Mouse (Mus musculus) liver, embryonic 12.5 days (tissue): Measurements from ENCODE around the gene Crkl. TPM values are rescaled to one million over a fixed set of nuclear protein-coding genes. Genes with fewer than 3 reads are reported as not detected.
A peak's percentile ranks its signal among the peaks of the same experiment; 100 is the strongest.
"Not testable (repeated sequence)": the region's sequence is repeated elsewhere in the genome, so short reads cannot be mapped to it uniquely, and the experiment has no call there.

ENCODE experiments used
- ATAC-seq: fragments of 200-750 bp; cut with Nextera tagmentation; 2 replicates; pipeline ENCODE4 v1.8.0; 2017; ENCODE audit warnings: moderate number of reproducible peaks, mild to moderate bottlenecking, moderate library complexity
- H3K27ac ChIP-seq: fragments of 300-500 bp; sonication (generic); 2 replicates; pipeline ENCODE4 v1.5.1; 2016; ENCODE audit warnings: mild to moderate bottlenecking
- H3K27me3 ChIP-seq: fragments of 300-500 bp; sonication (generic); replicated peaks from 2 replicates; pipeline ENCODE4 v1.6.1; 2016; ENCODE audit warnings: mild to moderate bottlenecking, moderate library complexity
- H3K36me3 ChIP-seq: fragments of 300-500 bp; sonication (generic); 2 replicates; pipeline ENCODE4 v1.6.1; 2016; ENCODE audit warnings: mild to moderate bottlenecking, moderate library complexity
- H3K4me1 ChIP-seq: fragments of 300-500 bp; sonication (generic); 2 replicates; pipeline ENCODE4 v1.6.1; 2016
- H3K4me2 ChIP-seq: fragments of 300-500 bp; sonication (generic); 2 replicates; pipeline ENCODE4 v1.6.1; 2016; ENCODE audit warnings: mild to moderate bottlenecking, moderate library complexity
- H3K4me3 ChIP-seq: fragments of 300-500 bp; sonication (generic); 2 replicates; pipeline ENCODE4 v1.5.1; 2016; ENCODE audit warnings: mild to moderate bottlenecking, moderate library complexity
- H3K9ac ChIP-seq: fragments of 300-500 bp; sonication (generic); 2 replicates; pipeline ENCODE4 v1.6.1; 2016; ENCODE audit warnings: mild to moderate bottlenecking, moderate library complexity
- H3K9me3 ChIP-seq: fragments of 300-500 bp; sonication (generic); replicated peaks from 2 replicates; pipeline ENCODE4 v1.6.1; 2016; ENCODE audit warnings: mild to moderate bottlenecking, moderate library complexity
- WGBS: fragments of 180-500 bp; shearing (Covaris S2); methylation state at CpG from one replicate; pipeline ENCODE4 v1.1.7; 2016; ENCODE audit not compliant: insufficient replicate concordance; 5-methylcytosine and 5-hydroxymethylcytosine counted together
- polyA plus RNA-seq: library from polyadenylated mRNA; unstranded; fragments of >200 nt; fragmentation: Nextera tagmentation; extraction: Ambion mirVana; gene quantifications from 2 replicates; pipeline ENCODE4 v1.2.1, GENCODE M21; 2016

Crkl gene
- polyA plus RNA-seq, 1 experiment from 2014 or later = 41.6 TPM

GRCm38 (mm10) chr16:17488478-17489468 is 37.0 kb downstream of the Crkl start:
- peak overlapping the region; percentile 87 for H3K4me2 ChIP-seq
- peak overlapping the region; percentile 65; the same call in 1 of the 2 replicates for H3K9ac ChIP-seq
- H3K4me3 ChIP-seq = peak overlapping the region; percentile 57
- H3K4me1 ChIP-seq = peaks cover 28% of the 10 kb centered on the region
- peaks cover 29% of the 10 kb centered on the region for H3K27me3 ChIP-seq
- WGBS = 44% methylated on average over 14 of the region's 14 CpGs
- H3K36me3 ChIP-seq = peaks cover 41% of the 10 kb centered on the region
- no peaks in the 10 kb centered on the region for H3K9me3 ChIP-seq
- no peak for ATAC-seq
- H3K27ac ChIP-seq = no peak overlapping the region

- 2% methylated on average over 46 of the region's 47 CpGs for WGBS
- Histone ChIP-seq H3K36me3 (peaks cover 32% of the 10 kb centered on the region), H3K27ac (no peak within 1 kb of the TSS)
These were observed 37.8 kb downstream of the Crkl start, which contains the start of gene Aifm3 for GRCm38 (mm10) chr16:17489469-17490111. TSS of gene Aifm3 (plus strand) at chr16:17489611.

GRCm38 (mm10) chr16:17491154-17491553 is 39.4 kb downstream of the Crkl start:
- H3K27me3 ChIP-seq = peaks cover 29% of the 10 kb centered on the region
- H3K4me2 ChIP-seq = no peak overlapping the region
- peaks cover 17% of the 10 kb centered on the region for H3K36me3 ChIP-seq
- ATAC-seq = no peak
- H3K9me3 ChIP-seq = no peaks in the 10 kb centered on the region
- peaks cover 27% of the 10 kb centered on the region for H3K4me1 ChIP-seq
- no peak overlapping the region for H3K27ac ChIP-seq
- WGBS = 78% methylated on average over 5 of the region's 5 CpGs
- H3K4me3 ChIP-seq = no peak overlapping the region
- H3K9ac ChIP-seq = no peak overlapping the region

More at GRCm38 (mm10) chr16:17489469-17490111, 37.8 kb downstream of the Crkl start, which contains the start of gene Aifm3:
- ATAC-seq = peak; percentile 78
- Histone ChIP-seq H3K27me3 (peaks cover 29% of the 10 kb centered on the region), H3K9me3 (no peaks in the 10 kb centered on the region), H3K4me1 (peaks cover 28% of the 10 kb centered on the region), H3K9ac (peak within 1 kb of the TSS; percentile 65), H3K4me3 (peak within 1 kb of the TSS; percentile 57), H3K4me2 (peak within 1 kb of the TSS; percentile 87)

- Histone ChIP-seq H3K4me2 (no peak overlapping the region), H3K9me3 (no peaks in the 10 kb centered on the region), H3K4me1 (peaks cover 23% of the 10 kb centered on the region), H3K4me3 (no peak overlapping the region), H3K27me3 (peaks cover 36% of the 10 kb centered on the region), H3K36me3 (peaks cover 10% of the 10 kb centered on the region), H3K27ac (no peak overlapping the region), H3K9ac (no peak overlapping the region)
- no peak for ATAC-seq
- WGBS = 46% methylated on average over 5 of the region's 5 CpGs
These were observed 40.2 kb downstream of the Crkl start for GRCm38 (mm10) chr16:17491896-17492561.

GRCm38 (mm10) chr16:17496499-17497305 is 44.9 kb downstream of the Crkl start:
- Histone ChIP-seq H3K9me3 (no peaks in the 10 kb centered on the region), H3K4me1 (no peaks in the 10 kb centered on the region), H3K4me3 (no peak overlapping the region), H3K4me2 (no peak overlapping the region), H3K36me3 (no peaks in the 10 kb centered on the region), H3K9ac (no peak overlapping the region), H3K27ac (no peak overlapping the region), H3K27me3 (peaks cover 22% of the 10 kb centered on the region; the same call in 1 of the 2 replicates)
- no peak for ATAC-seq
- WGBS = 69% methylated on average over 2 of the region's 2 CpGs

DNA sequence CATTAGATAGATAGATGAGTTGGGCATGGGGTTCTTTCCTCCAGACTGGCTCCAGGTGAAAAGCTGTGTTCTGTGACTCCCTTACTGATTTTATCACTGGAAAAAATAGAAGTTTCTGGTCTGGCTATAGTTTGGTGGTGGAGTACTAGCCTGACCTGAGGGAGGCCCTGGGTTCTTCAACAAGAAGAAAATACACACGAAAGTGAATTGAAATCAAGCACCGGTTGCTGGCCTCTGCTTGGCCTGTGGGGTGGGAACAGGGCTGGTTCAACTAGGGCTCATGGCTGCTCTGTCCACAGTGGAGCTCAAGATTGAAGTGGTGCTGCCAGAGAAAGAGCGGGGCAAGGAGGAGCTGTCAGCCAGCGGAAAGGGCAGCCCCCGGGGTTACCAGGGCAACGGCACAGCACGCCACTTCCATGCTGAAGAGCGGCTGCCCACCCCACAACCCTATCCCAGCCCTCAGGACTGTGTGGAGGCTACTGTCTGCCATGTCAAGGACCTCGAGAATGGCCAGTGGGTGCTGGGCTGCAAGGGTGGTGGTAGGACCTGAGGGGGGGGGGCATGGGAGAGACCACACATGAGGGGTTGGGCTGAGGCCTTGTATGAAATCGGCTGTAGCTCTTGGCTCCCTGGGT is 47.6 kb downstream of the Crkl start:
- WGBS = 41% methylated on average over 10 of the region's 10 CpGs
- peak; percentile 36; the same call in 1 of the 2 replicates for ATAC-seq
- Histone ChIP-seq H3K9ac (no peak overlapping the region), H3K4me1 (no peaks in the 10 kb centered on the region), H3K36me3 (no peaks in the 10 kb centered on the region), H3K27me3 (peaks cover 36% of the 10 kb centered on the region; the same call in 1 of the 2 replicates), H3K9me3 (no peaks in the 10 kb centered on the region), H3K4me3 (no peak overlapping the region), H3K27ac (no peak overlapping the region), H3K4me2 (no peak overlapping the region)

- peaks cover 54% of the 10 kb centered on the region for H3K27me3 ChIP-seq
- no peak overlapping the region for H3K4me3 ChIP-seq
- H3K9me3 ChIP-seq = no peaks in the 10 kb centered on the region
- 58% methylated on average over 4 of the region's 4 CpGs for WGBS
- ATAC-seq = no peak
- H3K9ac ChIP-seq = no peak overlapping the region
- H3K36me3 ChIP-seq = no peaks in the 10 kb centered on the region
- H3K27ac ChIP-seq = no peak overlapping the region
- no peak overlapping the region for H3K4me2 ChIP-seq
- no peaks in the 10 kb centered on the region for H3K4me1 ChIP-seq
These were observed 50.9 kb downstream of the Crkl start for GRCm38 (mm10) chr16:17502681-17503080.

GRCm38 (mm10) chr16:17507018-17507552 is 55.3 kb downstream of the Crkl start:
- Histone ChIP-seq H3K27ac (no peak overlapping the region), H3K27me3 (peaks cover 41% of the 10 kb centered on the region), H3K4me3 (no peak overlapping the region), H3K9ac (no peak overlapping the region), H3K4me1 (peaks cover 25% of the 10 kb centered on the region), H3K4me2 (no peak overlapping the region), H3K36me3 (peaks cover 3% of the 10 kb centered on the region), H3K9me3 (no peaks in the 10 kb centered on the region)
- no peak for ATAC-seq
- 68% methylated on average over 5 of the region's 5 CpGs for WGBS

DNA sequence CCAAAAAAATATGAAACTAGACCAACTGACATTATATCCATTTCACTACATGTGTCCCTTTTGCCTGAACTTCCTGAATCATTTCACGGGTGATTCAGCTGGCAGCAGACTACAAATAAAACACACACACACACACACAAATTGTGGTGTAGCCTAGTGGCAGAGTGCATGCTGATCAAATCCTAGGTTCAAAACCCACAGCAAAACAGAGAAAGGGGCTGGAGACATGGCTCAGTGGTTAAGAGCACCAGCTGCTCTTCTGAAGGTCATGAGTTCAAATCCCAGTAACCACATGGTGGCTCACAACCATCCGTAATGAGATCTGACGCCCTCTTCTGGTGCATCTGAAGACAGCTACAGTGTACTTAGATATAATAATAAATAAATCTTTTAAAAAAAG is 56.2 kb downstream of the Crkl start:
- Histone ChIP-seq H3K9ac (peak overlapping the region; percentile 80), H3K27ac (peak overlapping the region; percentile 92), H3K27me3 (peaks cover 37% of the 10 kb centered on the region), H3K4me2 (peak overlapping the region; percentile 73), H3K4me3 (peak overlapping the region; percentile 79), H3K36me3 (peaks cover 13% of the 10 kb centered on the region), H3K4me1 (peaks cover 25% of the 10 kb centered on the region)
- not testable (repeated sequence) for H3K9me3 ChIP-seq, ATAC-seq
- WGBS = 23% methylated on average over 3 of the region's 3 CpGs

GRCm38 (mm10) chr16:17508546-17509239 is 56.9 kb downstream of the Crkl start, which contains the start of gene Lztr1:
TSS of gene Lztr1 (plus strand) at chr16:17508688.
- Histone ChIP-seq H3K4me1 (peaks cover 25% of the 10 kb centered on the region), H3K27me3 (peaks cover 30% of the 10 kb centered on the region), H3K9me3 (no peaks in the 10 kb centered on the region), H3K36me3 (peaks cover 19% of the 10 kb centered on the region), H3K4me3 (peak within 1 kb of the TSS; percentile 79), H3K27ac (peak within 1 kb of the TSS; percentile 92), H3K4me2 (peak within 1 kb of the TSS; percentile 73), H3K9ac (peak within 1 kb of the TSS; percentile 80)
- WGBS = under 1% methylated on average over 50 of the region's 50 CpGs
- ATAC-seq = peak; percentile 98
